Mouse (Mus musculus): Measurements from ENCODE around the gene Cela3a.

DNA sequence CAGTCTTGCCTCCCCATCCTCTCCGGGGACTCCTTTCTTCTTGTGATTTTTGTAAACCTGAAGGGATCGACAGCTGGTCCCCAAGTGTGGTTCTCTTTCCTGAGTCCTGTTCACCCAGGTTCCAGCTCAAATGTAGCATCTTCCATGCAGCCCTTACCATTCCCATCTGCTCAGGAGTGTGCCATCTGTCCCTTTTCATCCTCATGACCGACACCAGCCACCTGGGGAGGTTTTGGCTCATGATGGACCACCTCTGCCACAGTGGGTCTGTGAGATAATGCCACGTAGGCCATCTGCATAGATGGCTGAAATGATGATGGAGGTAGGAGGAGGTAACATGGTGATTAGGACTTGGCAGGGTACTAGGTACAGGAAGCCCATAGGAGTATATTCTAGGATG, 19.4 kb downstream of the Cela3a start:
- TF ChIP-seq CTCF (IDR thresholded peaks at IDR 0.05; ENCODE audit: extremely low read depth, insufficient read depth, low read length) (no peak), POLR2A (IDR thresholded peaks at IDR 0.05; ENCODE audit: extremely low read depth, insufficient read depth, low read length) (no peak)
